Mouse (Mus musculus) stomach, embryonic 16.5 days (tissue): ENCODE data around the gene Gm12789. TPM values are rescaled to one million over a fixed set of nuclear protein-coding genes. Genes with fewer than 3 reads are reported as not detected.
"Not testable (repeated sequence)": the region's sequence is repeated elsewhere in the genome, so short reads cannot be mapped to it uniquely, and the experiment has no call there.

Experiments used
- ATAC-seq: fragments of 200-750 bp; cut with Nextera tagmentation; 2 replicates; pipeline ENCODE4 v1.8.0; 2017; ENCODE audit warnings: moderate number of reproducible peaks, moderate TSS enrichment; ENCODE audit not compliant: insufficient read depth, low FRiP score
- H3K27ac ChIP-seq: fragments of 300-500 bp; sonication (generic); 2 replicates; pipeline ENCODE4 v1.5.1; 2014; ENCODE audit warnings: low read length
- H3K27me3 ChIP-seq: fragments of 300-500 bp; sonication (generic); 2 replicates; pipeline ENCODE4 v1.6.1; 2014; ENCODE audit warnings: low read length, control low read depth, mixed read lengths; ENCODE audit not compliant: control insufficient read depth, insufficient read depth
- H3K36me3 ChIP-seq: fragments of 300-500 bp; sonication (generic); 2 replicates; pipeline ENCODE4 v1.6.1; 2014; ENCODE audit warnings: low read length; ENCODE audit not compliant: control insufficient read depth, insufficient read depth
- H3K4me1 ChIP-seq: fragments of 300-500 bp; sonication (generic); 2 replicates; pipeline ENCODE4 v1.6.1; 2014; ENCODE audit warnings: low read length, control low read depth, mixed read lengths; ENCODE audit not compliant: control insufficient read depth, insufficient read depth
- H3K4me2 ChIP-seq: fragments of 300-500 bp; sonication (generic); 2 replicates; pipeline ENCODE4 v1.6.1; 2014; ENCODE audit warnings: low read depth, low read length, mixed read lengths
- H3K4me3 ChIP-seq: fragments of 300-500 bp; sonication (generic); replicated peaks from 2 replicates; pipeline ENCODE4 v1.5.1; 2014; ENCODE audit warnings: mild to moderate bottlenecking, low read length
- H3K9ac ChIP-seq: fragments of 300-500 bp; sonication (generic); 2 replicates; pipeline ENCODE4 v1.6.1; 2014; ENCODE audit warnings: low read length
- H3K9me3 ChIP-seq: fragments of 300-500 bp; sonication (generic); replicated peaks from 2 replicates; pipeline ENCODE4 v1.6.1; 2016; ENCODE audit warnings: low read length, control low read depth; ENCODE audit not compliant: control insufficient read depth
- WGBS: fragments of 180-500 bp; shearing (Covaris S2); extraction: QIAGEN DNeasy Blood & Tissue Kit; methylation state at CpG from one replicate; pipeline ENCODE4 v1.1.7; 2014; 5-methylcytosine and 5-hydroxymethylcytosine counted together
- polyA plus RNA-seq: library from polyadenylated mRNA; unstranded; fragments of >200 nt; fragmentation: Nextera tagmentation; extraction: Ambion mirVana; gene quantifications from 2 replicates; pipeline ENCODE4 v1.2.1, GENCODE M21; 2015

The Gm12789 gene
- polyA plus RNA-seq = not detected in 2 replicates

- not testable (repeated sequence) for H3K9me3 ChIP-seq, H3K4me3 ChIP-seq, ATAC-seq, H3K27me3 ChIP-seq, H3K36me3 ChIP-seq, H3K27ac ChIP-seq, H3K4me1 ChIP-seq, H3K9ac ChIP-seq, H3K4me2 ChIP-seq
- 80% methylated on average over 2 of the region's 2 CpGs for WGBS
Observed at GRCm38 (mm10) chr4:101986326-101986725, at the start of gene Gm12789. Gene Gm12789, plus strand, starts transcription at chr4:101986626.

GRCm38 (mm10) chr4:101940107-101940506 lies 46.3 kb upstream of the Gm12789 start, which contains the start of gene Gm12794:
Gene Gm12794, plus strand, starts transcription at chr4:101940407.
- not testable (repeated sequence) for H3K4me3 ChIP-seq, H3K27me3 ChIP-seq, H3K4me1 ChIP-seq, H3K9me3 ChIP-seq, ATAC-seq, H3K4me2 ChIP-seq, H3K27ac ChIP-seq, H3K36me3 ChIP-seq, H3K9ac ChIP-seq
- WGBS = 73% methylated on average over 1 of the region's 2 CpGs

- H3K4me3 ChIP-seq, H3K9ac ChIP-seq, H3K4me2 ChIP-seq, H3K27me3 ChIP-seq, H3K9me3 ChIP-seq, H3K27ac ChIP-seq, ATAC-seq, H3K4me1 ChIP-seq, H3K36me3 ChIP-seq: not testable (repeated sequence)
- WGBS = no CpG with 5 or more reads among the region's 5 CpGs
Observed at GRCm38 (mm10) chr4:101980949-101981348, 5.5 kb upstream of the Gm12789 start, which contains the start of gene Gm12790. Gene Gm12790, minus strand, starts transcription at chr4:101981049.

- Histone ChIP-seq H3K4me3 (no peak overlapping the region), H3K27ac (no peak overlapping the region), H3K4me2 (no peak overlapping the region), H3K9ac (no peak overlapping the region), H3K27me3 (no peaks in the 10 kb centered on the region), H3K36me3 (no peaks in the 10 kb centered on the region), H3K9me3 (no peaks in the 10 kb centered on the region), H3K4me1 (no peaks in the 10 kb centered on the region)
- ATAC-seq = no peak
- 73% methylated on average over 5 of the region's 5 CpGs for WGBS
Observed at GRCm38 (mm10) chr4:101985678-101986077, 748 bp upstream of the Gm12789 start.

GRCm38 (mm10) chr4:101997426-101997825 lies 11.0 kb downstream of the Gm12789 start:
- H3K4me2 ChIP-seq = no peak overlapping the region
- no peaks in the 10 kb centered on the region for H3K4me1 ChIP-seq
- no peaks in the 10 kb centered on the region for H3K36me3 ChIP-seq
- H3K4me3 ChIP-seq = no peak overlapping the region
- no peaks in the 10 kb centered on the region; the same call in 1 of the 2 replicates for H3K27me3 ChIP-seq
- H3K9me3 ChIP-seq = no peaks in the 10 kb centered on the region
- H3K9ac ChIP-seq = no peak overlapping the region
- no peak for ATAC-seq
- 88% methylated on average over 5 of the region's 5 CpGs for WGBS
- H3K27ac ChIP-seq = no peak overlapping the region

GRCm38 (mm10) chr4:101998267-101998922 lies 12.0 kb downstream of the Gm12789 start:
- no peaks in the 10 kb centered on the region; the same call in 1 of the 2 replicates for H3K27me3 ChIP-seq
- no peak overlapping the region for H3K27ac ChIP-seq
- WGBS = 36% methylated on average over 15 of the region's 15 CpGs
- no peaks in the 10 kb centered on the region for H3K9me3 ChIP-seq
- no peak overlapping the region for H3K4me2 ChIP-seq
- H3K36me3 ChIP-seq = no peaks in the 10 kb centered on the region
- H3K4me1 ChIP-seq = no peaks in the 10 kb centered on the region
- no peak for ATAC-seq
- H3K9ac ChIP-seq = no peak overlapping the region
- no peak overlapping the region for H3K4me3 ChIP-seq

GRCm38 (mm10) chr4:102026619-102027018 lies 40.2 kb downstream of the Gm12789 start:
- no peak for ATAC-seq
- H3K36me3 ChIP-seq = no peaks in the 10 kb centered on the region
- no peaks in the 10 kb centered on the region for H3K27me3 ChIP-seq
- WGBS = 75% methylated on average over 6 of the region's 6 CpGs
- H3K4me3 ChIP-seq = no peak overlapping the region
- H3K27ac ChIP-seq = no peak overlapping the region
- no peaks in the 10 kb centered on the region for H3K9me3 ChIP-seq
- H3K4me2 ChIP-seq = no peak overlapping the region
- no peak overlapping the region for H3K9ac ChIP-seq
- H3K4me1 ChIP-seq = no peaks in the 10 kb centered on the region

Other genes starting within 250 kb of the Gm12789 start
- not detected in 2 replicates for gene B020004J07Rik, start 142.6 kb upstream of the Gm12789 start, polyA plus RNA-seq
- gene C130073F10Rik, start 92.8 kb upstream of the Gm12789 start, polyA plus RNA-seq = not detected in 2 replicates
- not detected in 2 replicates for gene Gm12800, start 77.5 kb upstream of the Gm12789 start, polyA plus RNA-seq
- not detected in 2 replicates for gene Gm12794, start 46.2 kb upstream of the Gm12789 start, polyA plus RNA-seq
- gene Gm12790, start 5.6 kb upstream of the Gm12789 start, polyA plus RNA-seq = not detected in 2 replicates
- gene Pde4b, start 100.9 kb downstream of the Gm12789 start, polyA plus RNA-seq = 12.5 and 12.9 TPM in 2 replicates